Mouse (Mus musculus) myocyte (in vitro differentiated cells): ENCODE data around the gene Ifi211.

ENCODE experiments used
- CEBPB ChIP-seq: IDR thresholded peaks from 2 replicates; pipeline ENCODE4 v1.6.1; 2011; ENCODE audit warnings: mild to moderate bottlenecking, moderate library complexity; ENCODE audit not compliant: poor library complexity, insufficient read depth, severe bottlenecking
- E2F4 ChIP-seq: IDR thresholded peaks from one replicate; pipeline ENCODE4 v1.6.1; 2011; ENCODE audit warnings: mild to moderate bottlenecking, control low read depth, moderate library complexity; ENCODE audit not compliant: insufficient read depth
- MAX ChIP-seq: IDR thresholded peaks from one replicate; pipeline ENCODE4 v1.6.1; 2011; ENCODE audit warnings: low read depth, mild to moderate bottlenecking, control low read depth
- MYOD1 ChIP-seq, 3 experiments: IDR thresholded peaks; one replicate each; pipeline ENCODE4 v1.6.1; 2011; ENCODE audit warnings: control low read depth in 2 of 3, low read depth in 2 of 3, mild to moderate bottlenecking in 2 of 3, moderate library complexity in 1 of 3; ENCODE audit not compliant: insufficient read length in 2 of 3, control insufficient read depth in 1 of 3
- MYOG ChIP-seq, 3 experiments: IDR thresholded peaks; one replicate each; pipeline ENCODE4 v1.6.1; 2011; ENCODE audit warnings: control low read depth in 2 of 3, low read depth in 2 of 3, mild to moderate bottlenecking in 2 of 3; ENCODE audit not compliant: insufficient read length in 2 of 3, control insufficient read depth in 1 of 3, insufficient read depth in 1 of 3
- POLR2A ChIP-seq: IDR thresholded peaks from one replicate; pipeline ENCODE4 v1.6.1; 2011; ENCODE audit warnings: low read depth, mild to moderate bottlenecking, control low read depth, moderate library complexity; ENCODE audit not compliant: insufficient read length
- POLR2AphosphoS2 ChIP-seq: IDR thresholded peaks from one replicate; pipeline ENCODE4 v1.6.1; 2011; ENCODE audit warnings: low read depth, control low read depth; ENCODE audit not compliant: insufficient read length
- REST ChIP-seq: IDR thresholded peaks from one replicate; pipeline ENCODE4 v1.6.1; 2011; ENCODE audit warnings: mild to moderate bottlenecking, control low read depth, moderate library complexity; ENCODE audit not compliant: insufficient read depth, insufficient read length
- TCF12 ChIP-seq: IDR thresholded peaks from one replicate; pipeline ENCODE4 v1.6.1; 2011; ENCODE audit warnings: mild to moderate bottlenecking, control low read depth; ENCODE audit not compliant: poor library complexity, insufficient read depth, severe bottlenecking
- TCF3 ChIP-seq: IDR thresholded peaks from one replicate; pipeline ENCODE4 v1.6.1; 2011; ENCODE audit warnings: low read depth, control low read depth; ENCODE audit not compliant: insufficient read length
- USF1 ChIP-seq: IDR thresholded peaks from one replicate; pipeline ENCODE4 v1.6.1; 2011; ENCODE audit warnings: low read depth, mild to moderate bottlenecking, control low read depth, moderate library complexity

GRCm38 (mm10) chr1:173911808-173912464 is 910 bp downstream of the Ifi211 start:
- TF ChIP-seq REST, result no peak
- TF ChIP-seq POLR2A, result no peak
- TF ChIP-seq MYOG (IDR thresholded peaks at IDR 0.05; ENCODE audit: control insufficient read depth in 1 of 3, insufficient read depth in 1 of 3, insufficient read length in 2 of 3, low read depth in 2 of 3), result no peak
- no peak for TF ChIP-seq E2F4
- TF ChIP-seq POLR2AphosphoS2, result no peak
- TF ChIP-seq USF1, result no peak
- TF ChIP-seq CEBPB, result no peak
- no peak for TF ChIP-seq MYOD1 (IDR thresholded peaks at IDR 0.05; ENCODE audit: control insufficient read depth in 1 of 3, insufficient read length in 2 of 3, low read depth in 2 of 3)
- no peak for TF ChIP-seq MAX
- TF ChIP-seq TCF12, result no peak
- TF ChIP-seq TCF3, result no peak
